Mouse (Mus musculus) olfactory bulb, adult 2 months (tissue): ENCODE measurements around the gene Actn4.

ENCODE experiments used
- CTCF ChIP-seq: fragments of 200-500 bp; IDR thresholded peaks from 2 replicates; pipeline ENCODE4 v1.5.1; 2012; ENCODE audit warnings: low read depth, mild to moderate bottlenecking, low read length, moderate library complexity; ENCODE audit not compliant: insufficient read depth
- POLR2A ChIP-seq: fragments of 200-500 bp; IDR thresholded peaks from 2 replicates; pipeline ENCODE4 v1.6.1; 2012; ENCODE audit warnings: mild to moderate bottlenecking, low read depth, low read length, moderate library complexity; ENCODE audit not compliant: insufficient read depth

DNA sequence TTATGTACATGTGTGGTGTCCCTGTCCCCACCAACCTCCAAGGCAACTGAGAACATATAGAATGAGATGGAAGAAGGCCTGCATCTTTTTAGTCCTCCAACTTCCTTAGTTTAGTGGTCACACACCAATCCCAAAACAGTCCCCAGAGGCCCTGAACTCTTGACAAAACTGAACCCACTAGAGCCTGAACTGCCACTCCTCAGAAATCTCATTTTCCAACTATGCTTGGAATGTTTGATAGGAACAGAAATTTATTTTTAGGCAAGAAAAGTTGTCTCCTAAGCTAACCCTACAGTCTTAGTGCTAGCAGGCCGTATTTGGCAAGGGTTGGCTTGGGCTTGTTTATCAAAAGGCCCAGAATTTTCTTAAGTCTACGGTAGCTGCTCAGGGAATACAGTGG lies 10.4 kb downstream of the Actn4 start:
- no peak for TF ChIP-seq CTCF
- TF ChIP-seq POLR2A = no peak
